Mouse (Mus musculus) small intestine, adult 2 months (tissue): Measurements from ENCODE around the gene Cacna1h. TPM values are rescaled to one million over a fixed set of nuclear protein-coding genes. Genes with fewer than 3 reads are reported as not detected.

Experiments used
- H3K27ac ChIP-seq: fragments of 200-500 bp; 2 replicates; pipeline ENCODE4 v1.5.1; 2012; ENCODE audit warnings: low read depth, low read length, control low read depth, inconsistent platforms; ENCODE audit not compliant: insufficient read depth
- H3K27me3 ChIP-seq: fragments of 200-500 bp; 2 replicates; pipeline ENCODE4 v1.6.1; 2012; ENCODE audit warnings: mild to moderate bottlenecking, moderate library complexity, low read length, inconsistent platforms; ENCODE audit not compliant: control insufficient read depth, insufficient read depth
- H3K36me3 ChIP-seq: fragments of 200-500 bp; 2 replicates; pipeline ENCODE4 v1.6.1; 2012; ENCODE audit warnings: mild to moderate bottlenecking, low read length, control low read depth, inconsistent platforms; ENCODE audit not compliant: control insufficient read depth, insufficient read depth
- H3K4me1 ChIP-seq: fragments of 200-500 bp; 2 replicates; pipeline ENCODE4 v1.6.1; 2012; ENCODE audit warnings: low read length, inconsistent platforms, mixed read lengths; ENCODE audit not compliant: control insufficient read depth, insufficient read depth, insufficient read length
- H3K4me3 ChIP-seq: fragments of 200-500 bp; 2 replicates; pipeline ENCODE4 v1.5.1; 2012; ENCODE audit warnings: low read depth, mild to moderate bottlenecking, control low read depth, inconsistent platforms, low read length, moderate library complexity
- CTCF ChIP-seq: fragments of 200-500 bp; IDR thresholded peaks from 2 replicates; pipeline ENCODE4 v1.5.1; 2012; ENCODE audit warnings: low read depth, mild to moderate bottlenecking, control low read depth, inconsistent platforms, low read length, moderate library complexity, mixed read lengths; ENCODE audit not compliant: insufficient replicate concordance, insufficient read length; ENCODE audit errors: extremely low read depth
- POLR2A ChIP-seq: fragments of 200-500 bp; IDR thresholded peaks from 2 replicates; pipeline ENCODE4 v1.6.1; 2012; ENCODE audit warnings: low read depth, mild to moderate bottlenecking, control low read depth, inconsistent platforms, low read length, moderate library complexity
- WGBS: fragments of 180-500 bp; shearing (Covaris S2); methylation state at CpG from one replicate; pipeline ENCODE4 v1.1.7; 2018; 5-methylcytosine and 5-hydroxymethylcytosine counted together
- polyA plus RNA-seq: library from polyadenylated mRNA; depleted of rRNA; stranded (reverse); fragments of >200 nt; gene quantifications from 2 replicates; pipeline ENCODE4 v1.2.3, GENCODE M21; 2012

Cacna1h gene
- polyA plus RNA-seq, 1 experiment, result 19.6 TPM

DNA sequence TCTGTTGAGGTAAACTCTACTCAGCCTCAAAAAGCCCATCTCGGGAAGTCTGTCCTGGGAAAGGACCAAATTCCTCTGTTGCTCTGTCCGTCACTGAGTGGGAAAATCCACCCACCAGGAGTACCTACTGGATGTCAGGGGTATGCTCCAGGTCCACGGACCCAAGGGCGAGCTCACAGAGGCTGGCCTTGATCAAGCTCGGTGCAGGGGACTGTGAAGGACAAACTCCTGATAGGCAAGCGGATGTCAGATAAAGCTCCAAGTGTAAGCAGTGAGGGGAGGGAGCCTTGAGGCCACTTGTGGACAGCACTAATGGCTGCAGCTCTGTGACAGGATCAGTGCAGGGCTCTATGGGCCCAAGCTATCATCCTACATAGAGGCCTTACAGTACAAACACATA lies 23.4 kb downstream of the Cacna1h start:
- 0 out of 2 replicates have a peak, but pooled peaks cover 3% of the 10 kb centered on the region for H3K4me1 ChIP-seq
- H3K36me3 ChIP-seq, result no peaks in the 10 kb centered on the region
- H3K4me3 ChIP-seq, result no peak overlapping the region
- 50% methylated on average over 6 of the region's 6 CpGs for WGBS
- no peaks in the 10 kb centered on the region for H3K27me3 ChIP-seq
- H3K27ac ChIP-seq, result no peak overlapping the region
- no peak for TF ChIP-seq POLR2A
- no peak for TF ChIP-seq CTCF

DNA sequence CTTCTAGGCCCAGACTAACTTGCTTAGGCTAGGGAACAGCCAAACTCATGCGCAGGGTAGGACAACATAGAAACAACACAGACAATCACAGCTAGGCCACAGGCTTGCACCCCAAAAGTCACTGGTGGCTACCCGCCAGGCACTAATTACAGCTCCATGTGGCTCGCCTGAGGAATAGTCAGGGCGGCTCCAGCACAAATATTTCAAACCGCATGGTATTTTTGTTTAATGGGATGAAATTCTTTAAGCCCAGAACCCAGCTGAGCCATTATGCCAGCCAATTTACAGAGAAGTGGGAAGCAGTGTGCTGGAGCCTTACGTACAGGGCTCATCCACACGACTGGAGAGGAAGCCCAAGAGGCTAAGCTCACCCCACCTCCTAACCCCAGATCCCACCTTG lies 24.0 kb downstream of the Cacna1h start:
- no peaks in the 10 kb centered on the region for H3K27me3 ChIP-seq
- TF ChIP-seq CTCF, result no peak
- TF ChIP-seq POLR2A, result no peak
- WGBS, result 75% methylated on average over 7 of the region's 7 CpGs
- H3K4me1 ChIP-seq, result 0 out of 2 replicates have a peak, but pooled peaks cover 5% of the 10 kb centered on the region
- H3K36me3 ChIP-seq, result no peaks in the 10 kb centered on the region
- no peak overlapping the region for H3K4me3 ChIP-seq
- H3K27ac ChIP-seq, result no peak overlapping the region

DNA sequence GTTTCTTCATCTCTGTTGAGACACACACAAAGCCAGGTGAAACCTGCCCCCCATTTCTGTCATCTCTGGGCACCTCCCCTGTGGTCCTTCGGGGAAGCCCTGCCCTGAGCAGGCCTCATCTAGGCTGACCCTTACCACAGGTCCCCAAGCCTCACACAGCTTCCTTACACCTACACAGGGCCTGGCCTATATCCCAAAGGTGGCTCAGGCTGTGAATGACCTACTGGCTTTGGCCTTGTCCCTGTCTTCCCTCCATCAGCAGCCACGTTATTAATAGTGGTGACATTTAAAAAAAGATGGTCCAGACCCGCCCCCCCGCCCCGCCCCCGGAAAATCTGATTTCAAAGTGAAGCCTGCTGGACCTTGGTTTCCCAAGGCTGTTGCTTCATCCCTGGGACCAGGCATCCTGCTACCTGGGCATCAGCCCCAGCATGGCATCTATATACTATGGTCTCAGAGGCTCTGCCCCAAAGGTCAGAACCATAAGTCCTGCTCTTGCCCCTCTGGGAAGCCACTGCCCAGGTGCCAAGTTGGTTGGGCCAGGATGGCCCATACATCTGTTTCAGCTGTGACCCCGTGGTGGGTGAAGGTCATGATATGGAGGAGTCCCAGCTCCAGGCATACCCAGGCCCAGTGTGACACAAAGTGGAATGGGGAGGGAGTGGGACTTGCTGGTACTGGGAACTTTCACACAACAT lies 25.1 kb downstream of the Cacna1h start:
- Histone ChIP-seq H3K36me3 (no peaks in the 10 kb centered on the region), H3K27ac (no peak overlapping the region), H3K4me3 (no peak overlapping the region), H3K4me1 (0 out of 2 replicates have a peak, but pooled peaks cover 5% of the 10 kb centered on the region), H3K27me3 (no peaks in the 10 kb centered on the region)
- WGBS, result 70% methylated on average over 7 of the region's 7 CpGs
- TF ChIP-seq POLR2A, result no peak
- TF ChIP-seq CTCF, result no peak

DNA sequence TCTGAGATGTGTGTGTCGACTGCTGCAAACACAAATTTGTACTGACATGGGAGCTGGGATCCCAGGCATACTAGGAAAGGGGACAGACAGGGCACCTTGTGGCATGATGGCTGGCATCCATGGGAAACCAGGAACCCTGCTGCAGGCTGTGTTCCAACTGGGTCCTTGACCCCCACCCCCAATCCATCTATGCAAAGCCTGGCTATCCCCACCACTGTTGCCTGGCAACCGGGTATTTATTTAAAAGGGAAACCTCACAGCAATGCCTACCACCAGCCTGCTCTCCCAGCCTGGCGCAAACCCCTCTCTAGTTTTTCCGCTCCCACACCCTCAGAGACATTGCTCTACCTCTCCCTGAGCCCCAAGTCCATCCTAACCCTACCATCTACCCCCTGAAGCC lies 26.2 kb downstream of the Cacna1h start:
- TF ChIP-seq POLR2A (no peak), CTCF (no peak)
- WGBS, result 59% methylated on average over 4 of the region's 4 CpGs
- Histone ChIP-seq H3K27ac (no peak overlapping the region), H3K27me3 (no peaks in the 10 kb centered on the region), H3K36me3 (no peaks in the 10 kb centered on the region), H3K4me3 (no peak overlapping the region), H3K4me1 (0 out of 2 replicates have a peak, but pooled peaks cover 5% of the 10 kb centered on the region)

DNA sequence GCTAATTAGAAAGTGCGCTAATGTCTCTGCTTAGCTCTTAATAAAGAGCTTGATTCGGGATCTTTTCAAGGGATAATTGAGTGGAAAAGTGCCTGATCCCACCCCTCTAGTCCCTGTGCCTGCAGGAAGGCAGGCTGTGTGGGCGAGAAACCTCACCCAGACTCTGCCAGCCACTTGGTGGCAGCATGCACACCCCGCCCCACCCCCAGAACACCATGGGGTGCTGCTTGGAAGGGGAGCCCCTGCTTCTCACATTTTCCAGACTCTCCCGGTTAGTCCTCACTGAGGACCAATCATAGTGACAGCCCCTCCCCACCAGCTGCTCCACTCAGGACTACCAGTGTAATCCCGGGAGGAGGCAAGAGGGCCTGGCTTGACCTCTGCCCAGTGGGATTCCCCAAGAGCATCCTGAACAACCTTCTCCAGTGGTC lies 27.6 kb downstream of the Cacna1h start:
- Histone ChIP-seq H3K4me3 (no peak overlapping the region), H3K4me1 (0 out of 2 replicates have a peak, but pooled peaks cover 5% of the 10 kb centered on the region), H3K36me3 (no peaks in the 10 kb centered on the region), H3K27me3 (no peaks in the 10 kb centered on the region), H3K27ac (peak overlapping the region; percentile 77)
- 38% methylated on average over 6 of the region's 6 CpGs for WGBS
- no peak for TF ChIP-seq POLR2A
- TF ChIP-seq CTCF, result no peak

DNA sequence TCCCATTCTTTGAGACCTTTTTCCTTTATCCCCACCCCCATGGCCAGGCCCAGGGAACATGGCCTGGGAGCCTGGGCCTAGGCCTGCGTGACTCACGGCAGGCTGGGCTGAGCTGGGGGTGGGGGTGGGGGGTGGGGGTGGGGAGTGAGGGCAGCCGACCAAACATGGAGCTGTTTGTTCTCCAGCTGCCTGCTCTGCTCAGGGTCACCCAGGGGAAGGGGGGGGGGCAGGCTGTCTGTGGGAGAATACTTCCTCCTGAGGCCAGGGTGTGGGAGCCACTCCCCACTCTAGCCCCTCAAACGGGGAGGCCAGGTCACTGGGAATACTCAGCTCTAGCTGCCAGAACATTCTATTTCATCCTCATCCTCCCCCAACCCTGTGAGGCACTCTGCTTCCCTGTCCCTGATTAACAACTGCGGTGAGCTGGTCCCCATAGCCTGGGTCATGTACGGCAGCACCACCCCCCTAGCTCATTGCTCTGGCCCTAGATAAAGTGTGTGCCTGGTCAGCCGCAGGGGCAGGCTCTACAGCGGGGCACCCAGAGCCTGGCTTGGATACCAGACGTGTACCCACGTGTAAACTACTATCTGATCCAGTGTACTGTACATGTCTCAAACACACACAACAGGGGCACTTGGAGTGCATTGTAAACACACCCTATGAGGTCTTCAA lies 28.2 kb downstream of the Cacna1h start:
- WGBS, result 9% methylated on average over 10 of the region's 10 CpGs
- no peaks in the 10 kb centered on the region for H3K36me3 ChIP-seq
- H3K4me3 ChIP-seq, result no peak overlapping the region
- no peak for TF ChIP-seq POLR2A
- TF ChIP-seq CTCF, result no peak
- peak overlapping the region; percentile 77 for H3K27ac ChIP-seq
- H3K27me3 ChIP-seq, result no peaks in the 10 kb centered on the region
- 0 out of 2 replicates have a peak, but pooled peaks cover 3% of the 10 kb centered on the region for H3K4me1 ChIP-seq

DNA sequence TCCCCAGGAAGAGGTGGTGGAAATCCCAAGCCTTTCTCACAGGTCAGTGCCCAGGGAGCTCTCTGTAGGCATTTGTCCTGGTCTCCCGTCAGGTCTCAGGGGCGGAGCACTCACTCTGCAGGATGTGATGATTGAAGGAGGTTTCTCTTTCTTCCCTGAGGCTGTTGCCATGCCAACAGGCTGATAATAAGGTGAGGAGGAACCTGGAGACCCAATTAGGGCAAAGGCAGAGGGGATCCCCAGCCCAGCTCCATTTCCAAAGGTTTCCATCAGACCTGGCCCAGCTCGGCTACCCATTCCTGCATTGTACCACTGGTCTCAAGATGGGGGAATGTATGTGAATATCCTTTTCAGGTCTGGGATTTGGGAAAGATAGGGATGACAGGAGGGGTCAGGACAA lies 29.4 kb downstream of the Cacna1h start:
- no peak overlapping the region for H3K4me3 ChIP-seq
- TF ChIP-seq CTCF (no peak), POLR2A (no peak)
- no peak overlapping the region for H3K27ac ChIP-seq
- H3K4me1 ChIP-seq, result 0 out of 2 replicates have a peak, but pooled peaks cover 2% of the 10 kb centered on the region
- WGBS, result 49% methylated on average over 3 of the region's 3 CpGs
- H3K36me3 ChIP-seq, result no peaks in the 10 kb centered on the region
- no peaks in the 10 kb centered on the region for H3K27me3 ChIP-seq
